In the genomic region with DNA sequence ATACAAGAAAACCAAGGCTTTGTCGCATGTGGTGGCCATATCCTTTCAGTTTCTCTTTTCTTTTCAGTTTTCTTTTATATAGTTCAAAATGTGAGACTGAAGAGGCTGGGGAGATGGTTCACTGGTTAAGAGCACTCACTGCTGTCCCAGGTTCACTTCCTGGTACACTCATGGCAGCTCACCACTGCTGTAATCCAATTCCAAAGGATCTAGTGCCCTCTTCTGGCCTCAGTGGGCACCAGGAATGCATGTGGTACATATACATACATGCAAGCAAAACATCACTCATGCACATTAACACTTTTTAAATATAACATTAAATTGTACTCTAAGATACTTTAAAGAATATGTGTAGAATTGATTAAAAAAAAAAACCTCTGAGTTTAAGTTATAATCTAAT, we compare ENCODE assay signal across 8 mouse cellular contexts.
DNase-seq lines count a peak whose midpoint lies in the region; ATAC-seq and TF ChIP-seq lines count a peak whose summit lies in the region.

No protein-coding gene starts in this region.

- intact Hi-C loops in gastrocnemius, adult 2 months (cut with DNase I): loop anchor here (5.0 kb wide), 1 partner anchor 423 kb away; no protein-coding TSS in a partner anchor

- H3K9me3 ChIP-seq in intestine, postnatal 0 days (ENCODE audit: control insufficient read depth): no peaks in the 10 kb centered on the region
- H3K9me3 ChIP-seq in megakaryocyte, embryonic 14.5 days: no peaks in the 10 kb centered on the region

- peak; percentile 64 for TF ChIP-seq CTCF in gastrocnemius, adult 2 months (IDR thresholded peaks at IDR 0.05)
- peak; percentile 25; the same call in 1 of the 2 replicates for TF ChIP-seq CTCF in bone marrow macrophage, adult 2 months (IDR thresholded peaks at IDR 0.05; ENCODE audit: low read depth, low read length)
- TF ChIP-seq CTCF in intestine, postnatal 0 days (IDR thresholded peaks at IDR 0.05; ENCODE audit: low read depth): peak; percentile 77

- peak; percentile 40 for DNase-seq in gastrocnemius, adult 2 months
- no peak for DNase-seq in gastrocnemius, postnatal 4 days (ENCODE audit: low spot score in 2 of 2)
- peak; percentile 32 for DNase-seq in right cerebral cortex, postnatal 4 days
- DNase-seq in right cerebral cortex, postnatal 25 days: no peak

- H3K4me2 ChIP-seq in intestine, postnatal 0 days (replicated peaks; ENCODE audit: low read depth): no peak overlapping the region

- no peak overlapping the region for H3K9ac ChIP-seq in intestine, postnatal 0 days (ENCODE audit: low read depth, low read length)

- TF ChIP-seq POLR2A in bone marrow macrophage, adult 2 months (IDR thresholded peaks at IDR 0.05; ENCODE audit: borderline replicate concordance, low read depth, low read length): no peak

- ATAC-seq in intestine, postnatal 0 days: no peak
- no peak for ATAC-seq in erythroblast, adult 5-6 weeks (replicated peaks; ENCODE audit: low FRiP score, poor library complexity, severe bottlenecking)

- 95% methylated on average over 1 of the region's 1 CpGs for WGBS in intestine, postnatal 0 days

- peaks cover 3% of the 10 kb centered on the region; the same call in 1 of the 2 replicates for H3K4me1 ChIP-seq in bone marrow macrophage, adult 2 months (ENCODE audit: control insufficient read depth, insufficient read depth, low read length)
- H3K4me1 ChIP-seq in intestine, postnatal 0 days (replicated peaks; ENCODE audit: control insufficient read depth, insufficient read depth, low read length): no peaks in the 10 kb centered on the region
- H3K4me1 ChIP-seq in megakaryocyte, embryonic 14.5 days: no peaks in the 10 kb centered on the region

- H3K36me3 ChIP-seq in intestine, postnatal 0 days (ENCODE audit: control insufficient read depth, insufficient read depth): no peaks in the 10 kb centered on the region
- H3K36me3 ChIP-seq in megakaryocyte, embryonic 14.5 days (replicated peaks; ENCODE audit: low read length): no peaks in the 10 kb centered on the region

- no peak overlapping the region for H3K4me3 ChIP-seq in gastrocnemius, adult 2 months
- no peak overlapping the region for H3K4me3 ChIP-seq in bone marrow macrophage, adult 2 months (ENCODE audit: insufficient read depth, low read length)
- H3K4me3 ChIP-seq in intestine, postnatal 0 days (ENCODE audit: low read depth, low read length): no peak overlapping the region
- H3K4me3 ChIP-seq in megakaryocyte, embryonic 14.5 days (replicated peaks): peak overlapping the region; percentile 16

- no peak overlapping the region for H3K27ac ChIP-seq in gastrocnemius, adult 2 months
- no peak overlapping the region for H3K27ac ChIP-seq in bone marrow macrophage, adult 2 months (ENCODE audit: insufficient read depth, low read depth, low read length)
- no peak overlapping the region for H3K27ac ChIP-seq in intestine, postnatal 0 days (ENCODE audit: low read depth, low read length)

- no peaks in the 10 kb centered on the region for H3K27me3 ChIP-seq in intestine, postnatal 0 days (replicated peaks; ENCODE audit: control insufficient read depth, insufficient read depth, low read length)
- no peaks in the 10 kb centered on the region for H3K27me3 ChIP-seq in megakaryocyte, embryonic 14.5 days (replicated peaks)

Comparison
In these comparisons a context has a peak if more than half of its experiments do, and no peak if none do; other contexts are left out.
1. DNase-seq: peak in gastrocnemius, adult 2 months (single experiment) and right cerebral cortex, postnatal 4 days (single experiment); none in gastrocnemius, postnatal 4 days (0 of 2) and right cerebral cortex, postnatal 25 days (single experiment).
2. CTCF ChIP-seq: peak in every context shown above with its lines; median percentile 77 in intestine, postnatal 0 days; 64 in gastrocnemius, adult 2 months; 25 in bone marrow macrophage, adult 2 months.